Mouse (Mus musculus) thymus, postnatal 14 days (tissue): Measurements from ENCODE around the gene Acnat1.
"Not testable (repeated sequence)": the region's sequence is repeated elsewhere in the genome, so short reads cannot be mapped to it uniquely, and the experiment has no call there.

ENCODE experiments used
- DNase-seq: peaks from one replicate; pipeline ENCODE4 v3.0.0; 2021

Acnat1 gene

DNA sequence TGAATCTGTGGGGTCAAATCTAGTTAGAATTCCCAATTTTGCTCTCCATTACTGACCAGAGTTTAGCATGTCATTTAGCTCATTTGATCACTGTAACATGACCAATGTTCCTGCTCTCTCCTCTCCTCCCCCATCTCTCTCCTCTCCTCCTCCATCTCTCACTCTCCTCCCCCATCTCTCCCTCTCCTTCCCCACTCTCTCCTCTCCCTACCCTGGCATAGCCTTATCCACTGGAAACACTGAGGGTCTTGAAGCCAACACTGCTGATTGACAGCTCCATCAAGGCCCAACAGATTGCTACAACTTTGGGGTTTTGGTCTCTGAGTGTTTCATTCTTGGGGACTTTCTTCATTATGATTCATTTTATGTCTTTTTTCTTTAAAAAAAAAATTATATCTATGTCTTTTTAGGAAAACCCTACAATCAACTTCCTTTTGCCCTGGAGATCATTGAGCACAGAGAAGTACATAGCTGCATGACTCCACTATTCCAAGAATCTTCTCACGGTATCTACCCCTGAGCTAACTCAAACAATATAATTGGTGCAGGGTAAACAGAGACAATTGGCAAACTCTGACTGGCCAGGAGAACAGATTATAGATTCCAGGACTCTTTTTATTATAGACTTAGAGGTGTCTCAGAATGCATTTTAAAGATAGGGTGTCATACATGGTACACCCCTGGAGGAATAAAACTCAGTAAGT lies 21.7 kb downstream of the Acnat1 start:
- DNase-seq: no peak

DNA sequence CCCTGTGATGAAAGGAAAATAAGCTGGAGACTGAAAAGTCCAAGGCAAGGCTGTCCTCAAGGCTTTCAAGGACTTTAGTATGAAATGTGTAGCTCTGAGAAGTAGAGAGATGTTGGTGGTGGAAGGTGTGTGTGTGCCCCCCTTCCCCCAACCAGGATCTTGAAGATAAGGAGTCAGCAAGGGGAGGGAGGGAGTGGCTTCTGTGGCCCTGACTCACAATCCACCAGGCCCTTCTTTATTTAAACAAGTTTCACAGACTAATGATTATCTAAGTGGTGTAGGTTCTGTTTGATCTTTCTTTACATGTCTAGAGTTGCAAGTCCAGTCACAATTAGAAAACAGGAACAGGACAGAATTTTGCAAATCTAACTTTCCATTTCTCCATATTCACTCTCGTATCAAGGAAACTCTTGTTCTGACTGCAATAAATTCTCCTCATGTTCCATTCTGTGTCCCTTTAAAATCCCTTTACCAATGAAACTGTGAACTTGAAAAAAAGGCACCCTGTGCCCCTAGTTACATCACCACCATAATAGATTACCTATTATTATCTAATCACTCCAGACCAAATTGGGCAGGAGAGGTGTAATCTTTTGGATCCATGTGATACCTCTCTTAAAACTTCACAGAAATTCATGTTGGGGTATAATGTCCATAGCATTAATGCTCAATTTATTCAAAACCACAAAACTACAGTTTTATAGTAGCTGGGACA lies 22.4 kb downstream of the Acnat1 start:
- not testable (repeated sequence) for DNase-seq

DNA sequence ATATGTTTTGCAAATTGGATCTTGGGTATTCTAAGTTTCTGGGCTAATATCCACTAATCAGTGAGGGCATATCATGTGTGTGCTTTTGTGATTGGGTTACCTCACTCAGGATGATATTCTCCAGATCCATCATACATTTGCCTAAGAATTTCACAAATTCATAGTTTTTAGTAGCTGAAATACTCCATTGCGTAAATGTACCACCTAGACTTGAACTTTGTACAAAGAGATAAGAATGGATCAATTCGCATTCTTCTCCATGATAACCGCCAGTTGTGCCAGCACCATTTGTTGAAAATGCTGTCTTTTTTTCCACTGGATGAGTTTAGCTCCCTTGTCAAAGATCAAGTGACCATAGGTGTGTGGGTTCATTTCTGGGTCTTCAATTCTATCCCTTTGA lies 36.7 kb downstream of the Acnat1 start:
- DNase-seq: not testable (repeated sequence)

DNA sequence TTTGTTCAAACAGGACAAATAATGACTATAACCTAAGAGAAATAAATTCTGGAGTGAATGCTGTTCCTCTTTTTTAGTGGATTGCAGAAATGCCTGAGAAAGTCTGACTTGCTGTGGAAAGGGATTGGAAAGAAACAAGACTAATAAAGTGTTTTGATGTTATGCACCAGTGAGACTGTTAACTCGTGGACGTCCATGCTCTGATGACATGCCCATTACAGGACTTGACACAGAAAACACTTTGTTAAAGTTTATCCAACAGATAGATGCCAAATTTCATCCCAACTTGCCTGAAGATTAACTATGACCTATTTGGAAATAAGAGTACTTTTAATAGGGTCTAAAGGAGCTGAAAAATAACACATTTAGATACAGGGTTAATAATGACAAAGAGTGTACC lies 63.6 kb downstream of the Acnat1 start:
- DNase-seq: not testable (repeated sequence)

DNA sequence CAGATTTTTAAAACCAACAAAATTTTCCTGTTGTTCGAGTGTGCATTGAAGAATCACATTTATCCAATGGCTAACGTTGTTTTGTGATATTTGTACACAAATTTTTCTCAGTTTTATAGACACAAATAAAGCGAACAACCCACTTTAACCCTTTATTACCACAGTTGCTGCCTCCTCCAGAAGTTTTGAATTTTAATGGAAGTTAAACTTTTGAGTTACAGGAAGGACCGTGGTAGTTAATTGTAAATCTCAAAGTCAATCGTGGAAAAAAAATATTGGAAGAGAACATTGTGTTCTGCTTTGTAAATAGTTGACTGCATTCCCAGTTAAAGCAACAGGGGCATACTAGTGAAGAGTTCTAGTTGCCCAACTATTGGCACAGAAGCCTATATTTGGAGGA lies 65.8 kb downstream of the Acnat1 start, which contains the start of gene Acnat2:
Gene Acnat2, minus strand, starts transcription at position 195 of the 400 bp plus-strand sequence.
- not testable (repeated sequence) for DNase-seq
